Mouse (Mus musculus) heart, embryonic 14.5 days (tissue): ENCODE data around the gene Baz2b. TPM values are rescaled to one million over a fixed set of nuclear protein-coding genes. Genes with fewer than 3 reads are reported as not detected.

Experiments
- ATAC-seq: fragments of 200-750 bp; cut with Nextera tagmentation; 2 replicates; pipeline ENCODE4 v1.8.0; 2017; ENCODE audit warnings: low read depth, moderate TSS enrichment; ENCODE audit not compliant: insufficient number of reproducible peaks, insufficient read depth, low FRiP score
- H3K27ac ChIP-seq, 2 experiments: fragments of 200-500 bp in 1 of 2; fragments of 300-500 bp in 1 of 2; sonication (generic) in 1 of 2; replicated peaks in 1 of 2; 2 replicates each; pipeline ENCODE4 v1.5.1; 2012 to 2014; ENCODE audit warnings: low read depth in 2 of 2, low read length in 2 of 2, control low read depth in 1 of 2, mild to moderate bottlenecking in 1 of 2, mixed read lengths in 1 of 2; ENCODE audit not compliant: control insufficient read depth in 1 of 2, insufficient read depth in 1 of 2
- H3K27me3 ChIP-seq: fragments of 300-500 bp; sonication (generic); 2 replicates; pipeline ENCODE4 v1.6.1; 2014; ENCODE audit warnings: mild to moderate bottlenecking, low read length, control low read depth; ENCODE audit not compliant: control insufficient read depth, insufficient read depth
- H3K36me3 ChIP-seq: fragments of 300-500 bp; sonication (generic); 2 replicates; pipeline ENCODE4 v1.6.1; 2014; ENCODE audit warnings: mild to moderate bottlenecking, control low read depth, low read length, mixed read lengths; ENCODE audit not compliant: control insufficient read depth, insufficient read depth
- H3K4me1 ChIP-seq, 2 experiments: fragments of 200-500 bp in 1 of 2; fragments of 300-500 bp in 1 of 2; sonication (generic) in 1 of 2; 2 replicates each; pipeline ENCODE4 v1.6.1; 2012 to 2014; ENCODE audit warnings: low read length in 2 of 2, control low read depth in 1 of 2, mixed read lengths in 1 of 2; ENCODE audit not compliant: control insufficient read depth in 2 of 2, insufficient read depth in 2 of 2
- H3K4me2 ChIP-seq: fragments of 300-500 bp; sonication (generic); 2 replicates; pipeline ENCODE4 v1.6.1; 2014; ENCODE audit warnings: mild to moderate bottlenecking, low read length
- H3K4me3 ChIP-seq, 2 experiments: fragments of 200-500 bp in 1 of 2; fragments of 300-500 bp in 1 of 2; sonication (generic) in 1 of 2; 2 replicates each; pipeline ENCODE4 v1.5.1; 2012 to 2014; ENCODE audit warnings: low read length in 2 of 2, mild to moderate bottlenecking in 2 of 2, control low read depth in 1 of 2, low read depth in 1 of 2, moderate library complexity in 1 of 2; ENCODE audit not compliant: control insufficient read depth in 1 of 2, insufficient read depth in 1 of 2
- H3K9ac ChIP-seq: fragments of 300-500 bp; sonication (generic); 2 replicates; pipeline ENCODE4 v1.6.1; 2014; ENCODE audit warnings: mild to moderate bottlenecking, low read length
- H3K9me3 ChIP-seq: fragments of 300-500 bp; sonication (generic); 2 replicates; pipeline ENCODE4 v1.6.1; 2016; ENCODE audit warnings: low read length, control low read depth; ENCODE audit not compliant: control insufficient read depth
- WGBS: fragments of 180-500 bp; shearing (Covaris S2); extraction: QIAGEN DNeasy Blood & Tissue Kit; methylation state at CpG from one replicate; pipeline ENCODE4 v1.1.7; 2014; 5-methylcytosine and 5-hydroxymethylcytosine counted together
- polyA plus RNA-seq: library from polyadenylated mRNA; unstranded; fragments of >200 nt; fragmentation: Nextera tagmentation; extraction: Ambion mirVana; gene quantifications from 2 replicates; pipeline ENCODE4 v1.2.1, GENCODE M21; 2014

The Baz2b gene
- polyA plus RNA-seq, 1 experiment from 2014 or later: 54.5 TPM

GRCm38 (mm10) chr2:60132269-60133042 is 77.2 kb downstream of the Baz2b start:
- no peaks in the 10 kb centered on the region for H3K27me3 ChIP-seq
- peaks cover 0 to 2% of the 10 kb centered on the region in 2 experiments; a peak in 1 of 4 replicates for H3K4me1 ChIP-seq
- H3K27ac ChIP-seq: no peak overlapping the region
- no peak overlapping the region for H3K9ac ChIP-seq
- H3K36me3 ChIP-seq: no peaks in the 10 kb centered on the region
- no peak overlapping the region for H3K4me3 ChIP-seq
- H3K4me2 ChIP-seq: no peak overlapping the region
- WGBS: 65% methylated on average over 10 of the region's 10 CpGs
- ATAC-seq: no peak
- no peaks in the 10 kb centered on the region for H3K9me3 ChIP-seq

- 87% methylated on average over 7 of the region's 7 CpGs for WGBS
Measured at GRCm38 (mm10) chr2:60128631-60129030, 81.0 kb downstream of the Baz2b start.

GRCm38 (mm10) chr2:60126831-60127230 is 82.8 kb downstream of the Baz2b start:
- H3K4me1 ChIP-seq: peaks cover 0 to 12% of the 10 kb centered on the region in 2 experiments; a peak in 2 of 4 replicates
- peak overlapping the region; percentile 67 for H3K4me2 ChIP-seq
- H3K9ac ChIP-seq: peak overlapping the region; percentile 51; the same call in 1 of the 2 replicates
- H3K9me3 ChIP-seq: no peaks in the 10 kb centered on the region
- no peaks in the 10 kb centered on the region for H3K36me3 ChIP-seq
- H3K4me3 ChIP-seq: peak overlapping the region in 1 of 2 experiments; percentile 92; a peak in 2 of 4 replicates
- 22% methylated on average over 7 of the region's 7 CpGs for WGBS
- H3K27me3 ChIP-seq: no peaks in the 10 kb centered on the region
- H3K27ac ChIP-seq: no peak overlapping the region
- no peak for ATAC-seq

More at GRCm38 (mm10) chr2:60128631-60129030, 81.0 kb downstream of the Baz2b start:
- Histone ChIP-seq H3K4me1 (peaks cover 0 to 2% of the 10 kb centered on the region in 2 experiments; a peak in 1 of 4 replicates), H3K9ac (no peak overlapping the region), H3K4me2 (no peak overlapping the region), H3K36me3 (no peaks in the 10 kb centered on the region), H3K27me3 (no peaks in the 10 kb centered on the region), H3K4me3 (no peak overlapping the region), H3K9me3 (no peaks in the 10 kb centered on the region), H3K27ac (no peak overlapping the region)
- no peak for ATAC-seq

GRCm38 (mm10) chr2:60126292-60126691 is 83.3 kb downstream of the Baz2b start:
- WGBS: 10% methylated on average over 8 of the region's 8 CpGs
- no peaks in the 10 kb centered on the region for H3K9me3 ChIP-seq
- H3K9ac ChIP-seq: peak overlapping the region; percentile 100
- H3K4me1 ChIP-seq: peaks cover 1 to 16% of the 10 kb centered on the region in 2 experiments; a peak in 3 of 4 replicates
- ATAC-seq: no peak
- no peaks in the 10 kb centered on the region for H3K27me3 ChIP-seq
- peak overlapping the region in 1 of 2 experiments; percentile 100; a peak in 3 of 4 replicates for H3K27ac ChIP-seq
- H3K4me3 ChIP-seq: peak overlapping the region in 1 of 2 experiments; percentile 92; a peak in 3 of 4 replicates
- no peaks in the 10 kb centered on the region for H3K36me3 ChIP-seq
- peak overlapping the region; percentile 67 for H3K4me2 ChIP-seq

GRCm38 (mm10) chr2:60125049-60126004 is 84.3 kb downstream of the Baz2b start:
- ATAC-seq: peak; percentile 70
- under 1% methylated on average over 59 of the region's 83 CpGs for WGBS

GRCm38 (mm10) chr2:60124648-60125048 is 85.0 kb downstream of the Baz2b start:
- H3K9me3 ChIP-seq: no peaks in the 10 kb centered on the region
- no peaks in the 10 kb centered on the region for H3K36me3 ChIP-seq
- peak overlapping the region; percentile 100 for H3K9ac ChIP-seq
- peak overlapping the region; percentile 99 to 100 for H3K27ac ChIP-seq
- H3K27me3 ChIP-seq: no peaks in the 10 kb centered on the region
- H3K4me1 ChIP-seq: peaks cover 2 to 26% of the 10 kb centered on the region in 2 experiments; a peak in 3 of 4 replicates
- peak overlapping the region; percentile 67 for H3K4me2 ChIP-seq
- peak overlapping the region; percentile 90 to 92 for H3K4me3 ChIP-seq
- WGBS: 0% methylated on average over 27 of the region's 47 CpGs
- ATAC-seq: peak; percentile 74

More at GRCm38 (mm10) chr2:60125049-60126004, 84.3 kb downstream of the Baz2b start:
- Histone ChIP-seq H3K9ac (peak overlapping the region; percentile 100), H3K36me3 (no peaks in the 10 kb centered on the region), H3K4me2 (peak overlapping the region; percentile 67), H3K9me3 (no peaks in the 10 kb centered on the region), H3K27ac (peak overlapping the region; percentile 99 to 100), H3K27me3 (no peaks in the 10 kb centered on the region), H3K4me1 (peaks cover 2 to 21% of the 10 kb centered on the region in 2 experiments; a peak in 3 of 4 replicates), H3K4me3 (peak overlapping the region; percentile 90 to 92)
